Mouse (Mus musculus) monocyte, adult 2 months (primary cell): Measurements from ENCODE around the gene Ly6g6c.

ENCODE experiments used
- DNase-seq, 2 experiments: peaks; one replicate each; pipeline ENCODE4 v3.0.0; 2022; ENCODE audit warnings: low spot score in 2 of 2, low read depth in 1 of 2

Ly6g6c gene

GRCm38 (mm10) chr17:35106522-35106921 is 41.3 kb downstream of the Ly6g6c start:
- no peak for DNase-seq

- DNase-seq = no peak
Observed at GRCm38 (mm10) chr17:35108097-35108496, 42.9 kb downstream of the Ly6g6c start, which contains the start of gene Ly6g5c. Gene Ly6g5c, plus strand, starts transcription at chr17:35108279.

DNA sequence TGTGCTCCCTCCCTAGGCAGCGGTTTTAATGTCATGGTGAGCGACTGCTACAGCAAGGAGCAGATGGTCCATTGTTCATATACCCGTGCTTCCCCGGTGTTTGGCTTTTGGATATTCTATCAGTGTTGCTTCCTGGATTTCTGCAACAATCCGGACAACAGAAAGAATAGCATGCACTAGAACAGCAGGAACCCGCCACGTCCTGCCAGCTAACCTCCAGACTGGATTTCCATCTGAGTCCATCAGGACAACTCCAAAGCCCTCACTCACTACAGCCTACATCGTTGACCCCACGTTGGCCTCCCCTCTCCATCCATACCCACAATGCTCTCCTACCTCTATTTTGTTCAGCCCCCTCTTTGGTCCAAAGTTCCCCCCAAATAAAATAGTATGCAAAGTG is 46.6 kb downstream of the Ly6g6c start:
- no peak for DNase-seq

DNA sequence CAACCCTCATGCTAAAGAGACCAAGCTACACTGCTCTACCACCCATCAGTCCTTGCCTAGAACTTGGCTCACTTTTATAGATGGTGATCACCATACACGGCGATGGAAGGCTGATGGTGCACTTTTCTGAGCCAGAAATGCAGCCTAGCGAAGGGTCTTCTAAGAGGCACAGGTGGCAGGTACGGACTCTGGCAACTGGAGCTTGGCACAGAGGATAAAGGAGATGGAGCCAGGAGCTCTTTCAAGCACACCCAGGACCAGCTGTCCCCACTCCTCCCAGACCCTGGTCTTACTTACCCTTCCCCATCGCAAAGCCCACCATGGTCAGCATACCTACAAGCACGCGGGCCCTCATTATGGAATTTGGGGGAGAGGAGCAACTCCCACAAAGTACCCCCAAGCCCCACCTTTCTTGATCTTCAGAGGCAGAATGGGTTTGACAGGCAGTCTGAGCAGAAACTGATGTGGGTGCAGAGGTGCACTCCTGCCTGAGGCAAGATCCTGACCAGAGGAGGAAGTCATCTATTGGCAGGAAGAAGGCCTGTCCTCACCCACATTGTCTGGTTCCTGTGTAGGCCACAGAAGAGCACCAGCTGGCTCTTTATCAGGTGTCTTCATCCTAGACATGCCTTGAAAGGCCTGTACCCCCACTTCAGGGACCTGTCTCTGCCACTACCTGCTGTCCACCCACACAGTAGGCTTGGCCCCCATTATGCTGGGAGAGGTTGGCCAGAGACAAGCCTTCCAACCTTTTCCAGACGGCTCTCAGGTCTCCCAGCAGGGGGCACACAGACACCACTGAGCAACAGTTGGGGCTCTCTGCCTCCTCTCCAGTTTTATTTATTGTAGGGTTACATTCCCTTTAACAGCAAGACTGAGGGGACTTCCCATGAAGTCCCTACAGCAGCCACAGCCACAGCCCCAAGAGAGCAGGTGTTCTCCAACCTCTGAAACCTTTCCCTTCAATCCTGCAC is 50.1 kb downstream of the Ly6g6c start, which contains the start of gene Ly6g5b:
Ly6g5b (minus strand) TSS at position 383 of the 974 bp plus-strand sequence.
- no peak for DNase-seq
